Mouse (Mus musculus) small intestine, adult 2 months (tissue): Measurements from ENCODE around the gene Scg3. TPM values are rescaled to one million over a fixed set of nuclear protein-coding genes. Genes with fewer than 3 reads are reported as not detected.

Experiments
- H3K27ac ChIP-seq: fragments of 200-500 bp; 2 replicates; pipeline ENCODE4 v1.5.1; 2012; ENCODE audit warnings: low read depth, low read length, control low read depth, inconsistent platforms; ENCODE audit not compliant: insufficient read depth
- H3K27me3 ChIP-seq: fragments of 200-500 bp; 2 replicates; pipeline ENCODE4 v1.6.1; 2012; ENCODE audit warnings: mild to moderate bottlenecking, moderate library complexity, low read length, inconsistent platforms; ENCODE audit not compliant: control insufficient read depth, insufficient read depth
- H3K36me3 ChIP-seq: fragments of 200-500 bp; 2 replicates; pipeline ENCODE4 v1.6.1; 2012; ENCODE audit warnings: mild to moderate bottlenecking, low read length, control low read depth, inconsistent platforms; ENCODE audit not compliant: control insufficient read depth, insufficient read depth
- H3K4me1 ChIP-seq: fragments of 200-500 bp; 2 replicates; pipeline ENCODE4 v1.6.1; 2012; ENCODE audit warnings: low read length, inconsistent platforms, mixed read lengths; ENCODE audit not compliant: control insufficient read depth, insufficient read depth, insufficient read length
- H3K4me3 ChIP-seq: fragments of 200-500 bp; 2 replicates; pipeline ENCODE4 v1.5.1; 2012; ENCODE audit warnings: low read depth, mild to moderate bottlenecking, control low read depth, inconsistent platforms, low read length, moderate library complexity
- CTCF ChIP-seq: fragments of 200-500 bp; IDR thresholded peaks from 2 replicates; pipeline ENCODE4 v1.5.1; 2012; ENCODE audit warnings: low read depth, mild to moderate bottlenecking, control low read depth, inconsistent platforms, low read length, moderate library complexity, mixed read lengths; ENCODE audit not compliant: insufficient replicate concordance, insufficient read length; ENCODE audit errors: extremely low read depth
- POLR2A ChIP-seq: fragments of 200-500 bp; IDR thresholded peaks from 2 replicates; pipeline ENCODE4 v1.6.1; 2012; ENCODE audit warnings: low read depth, mild to moderate bottlenecking, control low read depth, inconsistent platforms, low read length, moderate library complexity
- WGBS: fragments of 180-500 bp; shearing (Covaris S2); methylation state at CpG from one replicate; pipeline ENCODE4 v1.1.7; 2018; 5-methylcytosine and 5-hydroxymethylcytosine counted together
- polyA plus RNA-seq: library from polyadenylated mRNA; depleted of rRNA; stranded (reverse); fragments of >200 nt; gene quantifications from 2 replicates; pipeline ENCODE4 v1.2.3, GENCODE M21; 2012; rRNA removed

The Scg3 gene
- polyA plus RNA-seq: 1.9 and 6.0 TPM in 2 replicates

- Histone ChIP-seq H3K4me3 (0 out of 2 replicates have a peak within 1 kb of the TSS, but pooled peaks have one; percentile 1), H3K27ac (no peak within 1 kb of the TSS), H3K27me3 (no peaks in the 10 kb centered on the region), H3K36me3 (no peaks in the 10 kb centered on the region), H3K4me1 (peaks cover 2% of the 10 kb centered on the region)
- 13% methylated on average over 42 of the region's 42 CpGs for WGBS
- TF ChIP-seq POLR2A: no peak
- TF ChIP-seq CTCF: no peak
These were observed at the start of gene Scg3 for GRCm38 (mm10) chr9:75683426-75684191. Gene Scg3, minus strand, starts transcription at chr9:75684056.

DNA sequence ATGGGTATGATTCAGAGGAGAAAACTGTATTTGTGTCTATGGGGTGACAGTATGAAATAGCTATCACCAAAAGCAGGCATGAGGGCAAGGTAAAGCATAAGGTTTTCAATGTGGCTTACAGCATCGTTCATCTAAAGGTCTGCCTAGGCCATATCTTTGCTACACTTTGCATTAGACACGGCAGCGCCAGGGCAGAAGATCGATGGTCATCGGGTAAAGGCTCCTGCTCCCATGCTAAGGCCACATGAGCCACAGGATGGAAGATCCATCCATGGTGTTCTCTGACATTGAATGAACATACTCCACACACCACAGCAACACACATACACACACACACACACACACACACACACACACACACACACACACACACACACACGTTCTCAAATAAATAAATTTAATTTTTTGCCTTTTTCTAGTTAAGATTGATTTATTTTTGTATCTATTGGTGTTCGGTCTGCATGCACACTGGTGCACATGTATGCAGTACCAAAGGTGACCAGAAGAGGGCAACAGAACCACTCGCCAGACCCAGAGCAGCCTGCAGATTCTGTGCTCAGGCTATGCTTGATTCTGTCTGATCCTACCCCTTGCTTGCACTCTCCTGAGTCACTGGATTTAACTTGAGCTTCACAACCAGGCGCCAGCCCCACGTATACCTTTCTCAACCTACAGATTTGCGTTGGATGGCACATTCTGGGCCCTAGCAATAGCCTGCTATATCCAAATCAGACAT lies 36.3 kb upstream of the Scg3 start:
- WGBS: 35% methylated on average over 11 of the region's 11 CpGs
- H3K4me1 ChIP-seq: no peaks in the 10 kb centered on the region
- TF ChIP-seq CTCF (peak; percentile 74; the same call in 1 of the 2 replicates), POLR2A (no peak)
- H3K27me3 ChIP-seq: no peaks in the 10 kb centered on the region
- H3K27ac ChIP-seq: no peak overlapping the region
- H3K36me3 ChIP-seq: no peaks in the 10 kb centered on the region
- no peak overlapping the region for H3K4me3 ChIP-seq

DNA sequence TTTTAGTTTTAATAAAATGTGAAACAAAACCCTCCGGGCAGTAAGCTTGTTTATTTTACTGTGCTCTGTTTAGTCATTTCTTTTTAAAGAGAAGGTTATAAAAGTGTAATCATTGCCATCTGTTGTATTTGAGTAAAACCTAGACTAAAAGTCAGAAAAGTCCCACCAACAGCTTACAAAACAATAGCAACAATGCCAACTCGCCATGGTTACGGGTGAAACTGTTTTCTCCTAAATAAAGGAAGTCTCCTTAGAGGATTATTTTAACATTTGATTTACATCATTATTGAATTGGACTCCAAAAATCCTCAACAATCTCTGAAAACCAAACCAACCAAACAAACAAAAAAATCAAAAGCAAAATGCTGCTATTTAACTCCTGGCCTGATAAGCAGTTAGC lies 35.6 kb upstream of the Scg3 start:
- Histone ChIP-seq H3K27me3 (no peaks in the 10 kb centered on the region), H3K27ac (no peak overlapping the region), H3K36me3 (no peaks in the 10 kb centered on the region), H3K4me1 (no peaks in the 10 kb centered on the region), H3K4me3 (no peak overlapping the region)
- TF ChIP-seq POLR2A (no peak), CTCF (no peak)
- 77% methylated on average over 3 of the region's 3 CpGs for WGBS

DNA sequence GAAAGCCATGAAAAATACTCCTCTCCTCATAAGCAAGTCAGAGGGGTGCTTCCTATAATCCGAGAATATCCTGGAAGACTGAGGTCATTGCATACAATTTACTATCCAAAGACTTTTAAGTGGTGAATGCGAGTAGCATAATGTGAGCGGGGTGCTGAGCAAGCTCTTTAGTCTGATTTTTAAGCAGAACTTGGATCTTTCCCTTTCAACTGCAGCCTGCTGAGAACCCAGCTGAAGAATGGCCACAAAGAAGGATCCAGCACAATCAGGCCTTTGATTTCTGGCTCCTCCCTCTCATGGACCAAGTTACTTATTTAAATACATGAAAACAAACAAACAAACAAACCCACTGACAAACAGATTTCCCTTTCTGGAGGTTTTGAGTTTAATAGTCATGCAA lies 916 bp upstream of the Scg3 start:
- H3K27me3 ChIP-seq: no peaks in the 10 kb centered on the region
- TF ChIP-seq CTCF (no peak), POLR2A (no peak)
- H3K36me3 ChIP-seq: no peaks in the 10 kb centered on the region
- WGBS: 75% methylated on average over 3 of the region's 3 CpGs
- no peak overlapping the region for H3K27ac ChIP-seq
- no peak overlapping the region for H3K4me3 ChIP-seq
- peaks cover 2% of the 10 kb centered on the region for H3K4me1 ChIP-seq

DNA sequence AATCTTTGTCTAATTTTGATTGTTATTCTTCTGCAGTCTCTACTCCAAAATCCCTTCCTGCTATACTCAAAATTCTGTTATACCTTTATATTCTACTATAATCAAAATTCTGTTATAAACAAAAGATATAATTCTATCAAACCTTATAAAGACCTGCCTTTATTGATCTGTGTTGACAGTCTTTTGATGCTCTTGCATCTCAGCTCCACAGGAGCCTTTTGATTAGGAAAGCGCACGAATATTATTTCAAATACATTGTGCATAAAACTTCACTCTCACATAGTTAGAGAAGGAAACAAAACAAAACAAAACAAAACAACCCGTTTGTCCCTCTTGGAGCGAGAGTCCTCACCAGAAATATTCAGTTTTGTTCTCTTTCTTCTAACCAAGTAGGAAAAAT lies 436 bp upstream of the Scg3 start:
- TF ChIP-seq CTCF: no peak
- Histone ChIP-seq H3K27me3 (no peaks in the 10 kb centered on the region), H3K27ac (no peak overlapping the region), H3K36me3 (no peaks in the 10 kb centered on the region), H3K4me3 (no peak overlapping the region), H3K4me1 (peaks cover 2% of the 10 kb centered on the region)
- 68% methylated on average over 4 of the region's 4 CpGs for WGBS

GRCm38 (mm10) chr9:75680606-75681005 lies 3.2 kb downstream of the Scg3 start:
- no peak for TF ChIP-seq CTCF
- TF ChIP-seq POLR2A: no peak
- no peaks in the 10 kb centered on the region for H3K36me3 ChIP-seq
- peaks cover 2% of the 10 kb centered on the region for H3K4me1 ChIP-seq
- H3K27me3 ChIP-seq: no peaks in the 10 kb centered on the region
- WGBS: 87% methylated on average over 5 of the region's 5 CpGs
- no peak overlapping the region for H3K27ac ChIP-seq
- H3K4me3 ChIP-seq: no peak overlapping the region

DNA sequence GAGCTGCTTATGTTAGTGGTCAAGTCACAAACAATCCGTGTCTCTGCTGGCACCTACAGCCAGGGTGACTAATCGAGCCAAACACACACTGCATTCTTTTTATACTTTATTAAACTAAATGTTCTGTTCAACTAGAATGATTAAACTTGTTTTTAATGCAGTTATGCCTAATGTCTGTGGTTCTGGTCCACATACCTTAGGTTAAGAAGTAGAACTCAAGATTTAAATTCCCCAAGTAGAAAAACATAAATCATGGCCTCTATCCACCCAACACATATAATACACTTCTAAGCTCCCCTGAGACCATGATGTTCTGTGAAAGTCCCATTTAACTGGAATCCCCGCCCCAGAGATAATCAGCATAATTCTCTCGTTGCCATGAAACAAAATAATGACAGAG lies 4.2 kb downstream of the Scg3 start:
- Histone ChIP-seq H3K27ac (no peak overlapping the region), H3K4me3 (no peak overlapping the region), H3K36me3 (no peaks in the 10 kb centered on the region), H3K27me3 (no peaks in the 10 kb centered on the region), H3K4me1 (peaks cover 2% of the 10 kb centered on the region)
- 59% methylated on average over 4 of the region's 4 CpGs for WGBS
- TF ChIP-seq POLR2A: no peak
- TF ChIP-seq CTCF: no peak
